Mouse (Mus musculus): ENCODE measurements around the gene Tenm2. TPM values are rescaled to one million over a fixed set of nuclear protein-coding genes. Genes with fewer than 3 reads are reported as not detected.

Gene Tenm2
- total and polyA plus RNA-seq, 3 experiments: 0.08 to 0.14 (median 0.12) TPM

- no peak overlapping the region for H3K27ac ChIP-seq
- no peak for DNase-seq
- no peaks in the 10 kb centered on the region for H3K79me2 ChIP-seq (replicated peaks; ENCODE audit: control insufficient read depth, insufficient read depth, low read length)
- no peak for TF ChIP-seq EP300 (IDR thresholded peaks at IDR 0.05; ENCODE audit: insufficient read depth, low read depth, low read length)
- TF ChIP-seq CTCF (IDR thresholded peaks at IDR 0.05): no peak
- H3K36me3 ChIP-seq (ENCODE audit: control insufficient read depth, insufficient read depth, low read length): no peaks in the 10 kb centered on the region
- H3K27me3 ChIP-seq (ENCODE audit: control insufficient read depth, insufficient read depth, low read length): no peaks in the 10 kb centered on the region
- no peak overlapping the region for H3K9ac ChIP-seq (ENCODE audit: low read depth, low read length)
- no peak overlapping the region for H3K4me3 ChIP-seq
- WGBS: 54% methylated on average over 7 of the region's 7 CpGs
- intact Hi-C loops (cut with DNase I): no loop called here
- H3K4me1 ChIP-seq (ENCODE audit: control insufficient read depth, insufficient read depth, low read length): no peaks in the 10 kb centered on the region
Measured at GRCm38 (mm10) chr11:36887490-36887889, 348.3 kb downstream of the Tenm2 start.

DNA sequence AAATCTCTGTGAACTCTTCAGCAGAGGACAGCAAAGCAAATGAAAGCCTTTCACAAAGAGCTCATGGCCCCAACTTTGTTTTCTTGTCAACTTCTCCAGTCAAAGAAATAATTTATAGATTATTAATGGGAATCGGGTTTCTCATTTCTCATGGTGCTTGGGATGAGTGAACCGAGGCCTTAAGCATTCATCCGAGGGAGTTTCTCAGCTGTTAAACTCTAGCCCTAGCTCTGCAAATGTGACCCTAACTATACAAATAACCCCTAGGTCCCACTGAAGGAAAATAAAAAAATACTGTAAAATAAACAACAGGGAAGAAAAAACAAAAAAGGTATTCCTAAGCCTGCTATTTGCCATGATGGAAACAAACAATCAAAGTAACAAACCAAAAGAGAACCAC is 349.6 kb downstream of the Tenm2 start:
- WGBS: 90% methylated on average over 3 of the region's 3 CpGs
- Histone ChIP-seq H3K79me2 (replicated peaks; ENCODE audit: control insufficient read depth, insufficient read depth, low read length) (no peaks in the 10 kb centered on the region), H3K36me3 (ENCODE audit: control insufficient read depth, insufficient read depth, low read length) (no peaks in the 10 kb centered on the region), H3K27me3 (ENCODE audit: control insufficient read depth, insufficient read depth, low read length) (no peaks in the 10 kb centered on the region), H3K4me3 (no peak overlapping the region), H3K9ac (ENCODE audit: low read depth, low read length) (no peak overlapping the region), H3K4me1 (ENCODE audit: control insufficient read depth, insufficient read depth, low read length) (no peaks in the 10 kb centered on the region), H3K27ac (no peak overlapping the region)
- intact Hi-C loops (cut with DNase I): no loop called here
- TF ChIP-seq POLR2A (IDR thresholded peaks at IDR 0.05; ENCODE audit: insufficient read depth, low read depth, low read length) (no peak), EP300 (IDR thresholded peaks at IDR 0.05; ENCODE audit: insufficient read depth, low read depth, low read length) (no peak), CTCF (IDR thresholded peaks at IDR 0.05) (no peak)
- DNase-seq: no peak

- WGBS: 50% methylated on average over 4 of the region's 4 CpGs
- H3K27me3 ChIP-seq (ENCODE audit: control insufficient read depth, insufficient read depth, low read length): no peaks in the 10 kb centered on the region
- no peak overlapping the region for H3K9ac ChIP-seq (ENCODE audit: low read depth, low read length)
- no peak overlapping the region for H3K27ac ChIP-seq
- no peaks in the 10 kb centered on the region for H3K79me2 ChIP-seq (replicated peaks; ENCODE audit: control insufficient read depth, insufficient read depth, low read length)
- DNase-seq: no peak
- H3K4me3 ChIP-seq: no peak overlapping the region
- H3K36me3 ChIP-seq (ENCODE audit: control insufficient read depth, insufficient read depth, low read length): no peaks in the 10 kb centered on the region
- intact Hi-C loops (cut with DNase I): no loop called here
- no peak for TF ChIP-seq POLR2A (IDR thresholded peaks at IDR 0.05; ENCODE audit: insufficient read depth, low read depth, low read length)
- TF ChIP-seq CTCF (IDR thresholded peaks at IDR 0.05): no peak
- TF ChIP-seq EP300 (IDR thresholded peaks at IDR 0.05; ENCODE audit: insufficient read depth, low read depth, low read length): no peak
- H3K4me1 ChIP-seq (ENCODE audit: control insufficient read depth, insufficient read depth, low read length): no peaks in the 10 kb centered on the region
Measured at GRCm38 (mm10) chr11:36872961-36873360, 362.8 kb downstream of the Tenm2 start.

GRCm38 (mm10) chr11:36870548-36870947 is 365.2 kb downstream of the Tenm2 start:
- DNase-seq: no peak
- intact Hi-C loops (cut with DNase I): no loop called here
- H3K79me2 ChIP-seq (replicated peaks; ENCODE audit: control insufficient read depth, insufficient read depth, low read length): no peaks in the 10 kb centered on the region
- H3K4me3 ChIP-seq: no peak overlapping the region
- no peaks in the 10 kb centered on the region for H3K4me1 ChIP-seq (ENCODE audit: control insufficient read depth, insufficient read depth, low read length)
- WGBS: 72% methylated on average over 5 of the region's 5 CpGs
- no peaks in the 10 kb centered on the region for H3K36me3 ChIP-seq (ENCODE audit: control insufficient read depth, insufficient read depth, low read length)
- TF ChIP-seq EP300 (IDR thresholded peaks at IDR 0.05; ENCODE audit: insufficient read depth, low read depth, low read length) (no peak), POLR2A (IDR thresholded peaks at IDR 0.05; ENCODE audit: insufficient read depth, low read depth, low read length) (no peak), CTCF (IDR thresholded peaks at IDR 0.05) (no peak)
- H3K27ac ChIP-seq: no peak overlapping the region
- H3K9ac ChIP-seq (ENCODE audit: low read depth, low read length): no peak overlapping the region
- H3K27me3 ChIP-seq (ENCODE audit: control insufficient read depth, insufficient read depth, low read length): no peaks in the 10 kb centered on the region

GRCm38 (mm10) chr11:36851690-36852089 is 384.1 kb downstream of the Tenm2 start:
- Histone ChIP-seq H3K4me3 (no peak overlapping the region), H3K9ac (ENCODE audit: low read depth, low read length) (no peak overlapping the region), H3K27me3 (ENCODE audit: control insufficient read depth, insufficient read depth, low read length) (no peaks in the 10 kb centered on the region), H3K4me1 (ENCODE audit: control insufficient read depth, insufficient read depth, low read length) (no peaks in the 10 kb centered on the region), H3K79me2 (replicated peaks; ENCODE audit: control insufficient read depth, insufficient read depth, low read length) (no peaks in the 10 kb centered on the region), H3K27ac (no peak overlapping the region), H3K36me3 (ENCODE audit: control insufficient read depth, insufficient read depth, low read length) (no peaks in the 10 kb centered on the region)
- WGBS: 13% methylated on average over 3 of the region's 3 CpGs
- intact Hi-C loops (cut with DNase I): no loop called here
- DNase-seq: no peak
- TF ChIP-seq CTCF (IDR thresholded peaks at IDR 0.05): no peak
- no peak for TF ChIP-seq POLR2A (IDR thresholded peaks at IDR 0.05; ENCODE audit: insufficient read depth, low read depth, low read length)
- no peak for TF ChIP-seq EP300 (IDR thresholded peaks at IDR 0.05; ENCODE audit: insufficient read depth, low read depth, low read length)

GRCm38 (mm10) chr11:36847451-36847850 is 388.3 kb downstream of the Tenm2 start:
- no peaks in the 10 kb centered on the region for H3K27me3 ChIP-seq (ENCODE audit: control insufficient read depth, insufficient read depth, low read length)
- no peaks in the 10 kb centered on the region for H3K4me1 ChIP-seq (ENCODE audit: control insufficient read depth, insufficient read depth, low read length)
- DNase-seq: no peak
- H3K4me3 ChIP-seq: no peak overlapping the region
- H3K36me3 ChIP-seq (ENCODE audit: control insufficient read depth, insufficient read depth, low read length): no peaks in the 10 kb centered on the region
- H3K27ac ChIP-seq: no peak overlapping the region
- H3K9ac ChIP-seq (ENCODE audit: low read depth, low read length): no peak overlapping the region
- intact Hi-C loops (cut with DNase I): no loop called here
- no peaks in the 10 kb centered on the region for H3K79me2 ChIP-seq (replicated peaks; ENCODE audit: control insufficient read depth, insufficient read depth, low read length)
- 85% methylated on average over 6 of the region's 6 CpGs for WGBS
- TF ChIP-seq EP300 (IDR thresholded peaks at IDR 0.05; ENCODE audit: insufficient read depth, low read depth, low read length) (no peak), POLR2A (IDR thresholded peaks at IDR 0.05; ENCODE audit: insufficient read depth, low read depth, low read length) (no peak), CTCF (IDR thresholded peaks at IDR 0.05) (no peak)
